Mouse (Mus musculus) Muller cell, postnatal 12 days (primary cell): ENCODE data around the gene Smim1.

ENCODE experiments used
- DNase-seq: peaks from one replicate; pipeline ENCODE4 v3.0.0-alpha.2; 2015; ENCODE audit errors: inconsistent ontology term

Gene Smim1

DNA sequence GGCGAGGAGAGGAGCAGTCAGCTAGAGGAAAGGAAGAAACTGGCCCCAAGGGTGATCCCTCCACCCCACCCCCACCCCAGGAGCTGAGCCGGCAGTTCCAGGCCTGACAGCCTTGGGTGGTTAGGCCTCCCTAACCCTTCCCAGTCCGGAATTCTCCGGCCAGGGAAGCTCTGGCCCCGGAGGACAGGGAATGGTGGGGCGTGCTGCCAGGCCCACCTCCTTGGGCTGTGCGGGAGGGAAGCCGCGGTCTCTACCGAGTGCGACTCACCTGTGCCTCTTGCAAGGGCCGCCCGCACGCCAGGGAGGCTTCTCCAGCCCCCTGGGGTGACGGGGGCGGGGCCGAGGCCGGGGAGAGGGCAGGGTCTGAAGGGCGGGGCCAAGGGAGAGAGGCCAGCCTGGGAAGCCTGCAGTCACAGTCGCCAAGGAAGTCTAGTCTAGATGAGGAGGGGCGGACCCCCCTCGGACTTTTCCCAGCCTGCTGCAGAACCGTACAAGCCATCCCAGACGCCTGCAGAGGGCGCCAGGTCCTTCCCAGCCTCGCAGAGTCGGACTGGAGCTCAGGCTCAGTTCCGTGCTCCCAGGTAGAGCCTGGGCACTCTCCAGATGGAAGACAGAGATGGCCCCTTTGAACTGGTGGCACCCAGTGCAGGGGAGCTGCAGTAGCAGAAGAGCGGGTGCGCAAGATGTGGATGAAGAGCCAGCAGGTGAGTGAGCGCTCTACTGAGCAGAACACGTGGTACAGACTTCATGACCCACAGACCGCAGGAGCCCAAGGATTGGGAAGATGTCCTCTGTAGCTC lies at the start of gene Smim1:
Gene Smim1, minus strand, starts transcription at position 590 of the 800 bp plus-strand sequence.
- DNase-seq, result peak; percentile 53

DNA sequence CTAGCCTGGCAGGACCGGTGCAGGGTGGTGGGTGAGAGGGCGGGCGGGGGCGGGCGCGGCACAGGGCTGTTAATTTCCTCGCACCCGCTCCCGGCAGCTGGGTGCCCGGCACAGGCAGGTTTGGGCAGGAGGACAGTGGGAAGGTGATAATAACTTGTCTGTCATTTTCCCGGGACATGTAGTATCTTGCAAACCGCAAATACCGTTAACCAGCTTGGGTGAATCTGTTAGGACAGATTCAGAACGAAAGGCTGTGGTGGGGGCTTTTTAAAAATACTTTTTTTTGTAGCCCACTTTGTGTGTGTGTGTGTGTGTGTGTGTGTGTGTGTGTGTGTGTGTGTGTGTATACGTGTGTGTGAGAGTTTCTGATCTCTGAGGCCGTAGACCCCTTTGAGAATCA lies 45.9 kb upstream of the Smim1 start:
- DNase-seq, result no peak

DNA sequence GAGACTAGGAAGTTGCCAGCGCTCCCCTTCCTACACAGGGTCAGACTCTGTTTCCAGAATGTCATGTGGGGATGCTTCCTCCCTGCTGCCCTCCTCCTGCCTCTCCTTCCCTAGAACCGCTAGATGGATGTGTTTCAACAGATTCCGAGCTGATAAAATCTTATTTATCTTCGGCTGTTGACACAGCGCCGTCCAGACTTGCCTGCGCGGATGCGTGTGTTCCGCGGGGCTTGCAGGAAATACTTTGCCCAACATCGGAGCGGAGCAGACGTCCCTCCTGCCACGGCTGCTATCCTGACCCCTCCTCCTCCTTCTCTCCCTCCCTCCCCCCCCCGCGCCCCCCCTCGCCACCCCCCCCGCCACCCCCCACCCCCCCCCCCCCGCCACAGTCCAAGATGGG lies 45.5 kb upstream of the Smim1 start:
- no peak for DNase-seq

DNA sequence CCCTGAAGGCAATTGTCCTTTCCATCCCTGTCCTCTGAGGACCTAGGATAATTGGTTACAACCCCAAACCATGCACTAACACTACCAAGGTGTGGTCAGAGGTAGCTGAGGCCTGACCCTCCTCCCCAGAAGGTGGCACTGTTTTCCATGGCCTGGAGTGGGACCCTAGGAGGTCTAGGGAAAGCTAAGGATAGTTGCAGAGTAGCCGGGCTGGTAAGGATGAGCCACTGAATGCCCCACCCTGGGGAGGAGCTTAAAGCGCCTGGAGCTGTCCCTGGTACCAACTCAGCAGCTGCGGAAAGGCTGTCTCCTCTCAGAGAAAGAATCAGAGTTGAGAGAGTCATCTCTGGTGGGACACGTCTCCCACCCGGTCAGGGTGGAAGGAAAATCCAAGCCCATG lies 44.9 kb upstream of the Smim1 start:
- DNase-seq, result peak; percentile 56

DNA sequence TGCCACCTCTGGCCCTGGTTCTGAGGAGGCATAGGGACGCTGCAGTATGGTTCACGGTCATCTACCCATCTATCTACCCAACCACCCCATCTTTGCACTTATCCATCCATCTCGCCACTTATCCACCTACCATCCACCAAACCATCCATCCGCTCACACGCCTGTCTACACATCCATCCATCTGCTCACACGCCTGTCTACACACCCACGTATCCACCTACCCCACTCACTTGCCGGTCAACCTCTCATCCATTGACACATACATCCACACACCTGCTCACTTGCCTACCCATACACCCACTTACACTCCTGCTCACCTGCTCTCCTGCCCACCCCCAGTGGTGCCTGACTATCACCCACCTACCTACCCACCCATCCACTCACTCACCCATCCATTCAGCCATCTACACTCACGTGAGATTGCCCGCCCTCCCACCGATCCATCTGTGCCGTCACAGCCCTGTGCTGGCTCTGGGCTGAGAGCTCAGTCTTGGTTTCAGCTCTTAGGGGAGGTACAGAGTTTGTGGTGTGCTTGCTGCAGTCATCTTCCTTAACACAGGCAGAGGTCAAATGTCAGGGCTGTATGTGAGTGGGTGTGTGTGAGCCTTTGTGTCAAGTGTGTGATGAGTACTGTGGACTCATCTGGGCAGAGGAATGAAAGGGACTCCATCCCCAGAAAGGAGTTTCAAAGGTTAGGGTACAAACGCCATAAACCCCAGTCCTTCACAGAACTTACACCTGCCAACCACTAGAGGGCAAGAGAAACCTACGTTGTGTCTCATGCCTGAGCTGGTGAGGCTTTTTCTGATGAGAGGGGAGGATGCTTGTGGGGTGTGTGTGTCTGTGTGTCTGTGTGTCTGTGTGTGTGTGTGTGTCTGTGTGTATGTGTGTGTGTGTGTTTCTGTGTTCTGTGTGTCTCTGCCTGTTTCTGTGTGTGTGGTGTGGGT lies 39.1 kb upstream of the Smim1 start:
- peak; percentile 41 for DNase-seq

DNA sequence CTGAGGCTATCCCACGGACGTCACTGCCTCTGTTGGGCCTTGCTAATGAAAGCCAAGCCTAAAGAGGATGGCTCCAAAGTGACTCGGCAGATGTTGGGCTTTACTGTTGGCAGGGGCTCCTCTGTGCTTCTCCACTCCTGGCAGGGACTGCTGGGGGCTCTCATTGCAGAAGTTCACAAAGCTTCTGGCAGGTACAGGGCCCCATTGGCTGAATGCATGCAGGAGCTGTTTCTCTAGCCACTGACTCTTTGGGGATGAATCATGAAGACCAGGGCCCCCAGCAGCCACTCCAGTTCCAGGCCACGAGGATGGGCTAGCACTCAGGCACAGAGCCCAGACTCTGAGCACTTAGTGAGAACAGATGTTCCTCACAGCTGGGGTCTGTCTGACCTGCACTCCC lies 31.7 kb upstream of the Smim1 start:
- no peak for DNase-seq

DNA sequence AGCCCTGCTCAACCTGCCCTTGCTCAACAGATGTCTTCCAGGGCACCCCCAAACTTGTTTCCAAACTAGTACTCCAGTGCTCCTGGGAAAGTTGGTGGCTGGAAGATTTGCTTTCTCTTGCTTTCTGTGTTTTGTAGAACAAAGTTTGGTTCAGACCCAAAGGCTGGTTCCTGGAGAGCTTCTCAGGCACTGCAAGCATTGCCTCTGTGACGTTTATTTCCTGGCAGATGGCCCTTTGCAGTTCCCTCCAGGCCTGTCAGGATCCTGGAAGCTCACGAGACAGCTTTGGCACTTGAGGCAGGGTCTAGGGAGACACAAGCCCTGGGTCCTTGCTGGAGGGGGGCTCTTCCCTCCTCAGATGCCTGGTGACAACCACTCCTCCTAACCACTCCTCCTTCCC lies 30.6 kb upstream of the Smim1 start:
- DNase-seq, result no peak

DNA sequence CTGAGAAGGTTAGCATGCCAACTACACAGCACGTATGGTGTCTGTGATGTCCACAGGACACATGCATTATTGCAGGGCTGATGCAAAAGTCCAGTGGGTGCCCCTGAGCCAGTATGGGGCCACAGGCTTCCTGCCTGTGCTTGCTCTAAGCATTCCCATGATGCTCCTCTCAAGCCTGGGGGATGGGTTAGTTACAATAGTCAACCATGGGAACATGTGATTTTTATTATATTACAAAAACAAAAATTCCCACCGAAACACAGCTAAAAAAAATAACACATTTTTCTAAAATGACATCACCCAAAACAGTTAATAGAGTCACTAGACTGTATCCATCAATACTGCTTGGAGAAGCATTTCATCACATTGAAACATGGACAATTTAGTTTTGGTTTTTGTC lies 30.0 kb upstream of the Smim1 start:
- no peak for DNase-seq

DNA sequence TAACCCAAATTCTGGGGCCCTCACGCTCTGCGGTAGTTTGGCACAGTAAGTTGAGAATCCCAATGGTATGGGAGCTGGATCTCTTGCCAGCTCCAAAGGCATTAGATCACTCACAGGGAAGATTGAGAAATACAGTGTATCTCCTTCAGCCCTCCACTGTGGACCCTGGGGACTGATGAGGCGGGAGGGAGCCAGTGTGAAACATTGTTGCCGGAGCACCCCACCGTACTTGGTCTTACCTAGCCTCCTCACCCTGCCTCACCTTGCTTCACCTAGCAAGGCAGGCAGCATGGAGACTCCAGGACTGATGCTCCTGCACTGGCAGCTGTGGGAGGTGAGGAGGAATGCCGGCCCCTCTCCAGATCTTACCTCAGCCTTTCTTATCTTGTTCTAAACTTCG lies 29.5 kb upstream of the Smim1 start:
- no peak for DNase-seq

DNA sequence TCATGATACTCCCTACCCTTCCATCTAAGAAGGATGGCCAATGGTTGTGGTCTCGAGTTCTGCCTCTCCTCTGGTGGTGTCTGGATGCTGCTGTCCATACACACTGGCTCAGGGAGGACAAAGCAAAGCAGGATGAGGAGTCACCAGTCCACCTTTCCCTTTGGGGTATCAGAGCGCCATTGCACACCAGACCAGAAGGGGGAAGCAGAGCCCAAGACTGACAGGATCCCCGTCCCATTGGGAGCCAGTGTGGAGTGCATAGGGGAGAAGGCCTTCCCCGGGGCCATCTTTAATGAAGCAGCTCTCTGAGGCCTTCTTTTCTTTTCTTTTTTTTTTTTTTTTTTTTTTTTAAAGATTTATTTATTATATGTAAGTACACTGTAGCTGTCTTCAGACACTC lies 27.0 kb upstream of the Smim1 start:
- no peak for DNase-seq

DNA sequence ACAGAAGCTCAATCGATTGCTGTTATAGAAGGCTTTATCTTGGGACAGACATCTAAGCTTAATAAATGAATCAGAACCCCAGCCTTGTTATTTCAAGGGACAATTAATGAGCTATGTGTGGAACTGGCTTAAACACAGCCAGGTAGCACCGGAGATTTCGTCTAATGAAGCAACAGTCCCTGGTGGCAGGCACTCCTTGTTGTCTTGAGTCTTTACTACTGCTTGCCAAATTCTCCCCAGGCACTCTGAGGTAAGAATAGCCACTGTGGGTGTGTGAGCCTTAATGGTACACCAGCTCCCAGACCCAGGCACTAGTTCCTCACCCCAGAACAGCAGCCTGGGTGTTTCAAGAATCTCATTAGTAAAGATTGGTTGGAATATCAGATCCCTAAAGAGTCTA lies 25.4 kb upstream of the Smim1 start:
- no peak for DNase-seq

DNA sequence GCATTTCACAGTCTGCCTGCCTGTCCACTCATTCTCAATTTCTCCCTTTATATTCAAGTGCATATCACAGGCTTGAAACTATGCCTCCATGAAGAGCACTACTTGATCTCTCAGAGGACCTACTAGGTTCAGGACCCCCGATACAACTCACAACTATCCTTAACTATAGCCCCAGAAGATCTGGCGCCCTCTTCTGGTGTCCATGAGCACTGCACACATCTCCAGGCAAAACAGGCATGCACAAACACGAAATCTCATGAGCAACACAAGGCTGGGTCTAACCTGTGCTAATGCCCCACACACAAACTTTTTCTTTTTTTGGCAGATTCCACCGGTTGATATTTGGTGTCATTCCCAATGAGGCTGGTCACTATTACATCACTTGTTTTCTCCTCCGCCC lies 19.8 kb upstream of the Smim1 start:
- no peak for DNase-seq

DNA sequence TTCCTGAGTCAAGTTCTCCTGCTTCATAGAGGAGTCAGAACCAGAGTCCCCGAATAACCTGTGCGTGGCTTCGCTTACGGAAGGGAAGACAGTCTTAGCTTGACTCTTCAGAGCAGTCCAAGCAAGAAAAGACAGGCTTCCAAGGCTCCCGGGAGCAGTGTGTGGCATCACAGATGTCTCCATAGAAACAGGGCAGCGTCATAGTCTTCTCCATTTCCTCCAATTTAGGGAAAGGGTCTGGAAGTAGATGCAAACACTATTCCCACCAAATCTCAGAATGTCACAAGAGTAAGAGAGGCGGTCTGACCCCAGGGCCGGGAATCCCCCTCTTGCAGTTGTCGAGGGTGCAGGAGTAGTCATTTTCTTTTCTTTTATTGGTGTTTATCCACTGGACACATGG lies 16.5 kb upstream of the Smim1 start, which contains the start of gene Ccdc27:
Gene Ccdc27, minus strand, starts transcription at position 101 of the 400 bp plus-strand sequence.
- no peak for DNase-seq

DNA sequence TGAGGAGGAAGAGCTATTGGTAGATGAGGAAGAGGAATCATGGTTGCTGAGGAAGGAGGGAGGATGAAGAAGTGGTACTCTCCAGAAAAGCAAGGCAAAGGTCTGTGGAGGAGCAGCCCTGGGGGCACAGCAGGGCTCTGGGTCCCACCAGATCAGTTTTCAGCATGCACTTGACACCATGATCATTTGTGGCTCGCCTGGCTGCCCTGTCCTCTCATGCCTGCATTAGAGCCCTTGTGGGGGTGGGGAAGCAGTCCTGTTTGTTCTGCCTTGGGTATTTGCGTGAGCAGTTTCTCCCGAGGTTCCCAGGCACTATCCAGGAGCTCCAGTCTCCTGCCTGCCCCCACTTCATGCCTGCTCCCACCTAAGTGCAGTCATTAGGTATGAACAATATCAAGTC lies 11.1 kb upstream of the Smim1 start:
- DNase-seq, result no peak

DNA sequence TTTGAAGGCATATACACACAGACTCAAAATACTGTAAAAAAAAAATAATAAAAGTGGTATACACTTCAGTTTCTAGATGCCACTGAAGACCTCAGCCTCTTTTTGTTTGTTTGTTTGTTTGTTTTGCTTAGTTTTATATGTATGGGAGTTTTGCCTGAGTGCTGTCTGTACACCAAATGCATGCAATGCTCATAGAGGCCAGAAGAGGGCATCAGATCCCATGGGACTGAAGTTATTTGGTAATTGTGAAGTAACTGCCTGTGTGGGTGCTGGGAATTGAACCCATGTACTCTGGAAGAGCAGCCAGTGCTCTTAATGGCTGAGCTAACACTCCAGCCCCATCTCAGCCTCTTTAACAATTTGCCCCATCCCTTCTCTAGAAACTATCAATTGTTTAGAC lies 2.6 kb upstream of the Smim1 start:
- no peak for DNase-seq

DNA sequence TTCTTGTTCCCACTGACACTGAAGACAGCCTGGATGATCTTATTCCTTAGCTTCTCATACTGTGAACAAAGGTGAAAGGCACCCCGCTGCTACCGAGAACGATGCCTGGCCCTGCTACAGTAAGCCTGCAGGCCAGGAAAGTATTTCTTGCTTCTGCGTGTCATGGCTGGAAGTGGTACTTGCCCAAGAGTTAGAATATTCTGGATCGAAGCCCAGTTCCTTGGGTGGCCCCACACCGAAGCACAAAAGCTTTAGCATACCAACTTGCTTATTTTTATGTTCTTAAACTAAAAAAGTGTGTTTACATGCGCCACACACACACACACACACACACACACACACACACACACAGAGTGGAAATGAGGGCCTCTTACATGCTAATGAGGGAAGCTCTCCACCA lies 2.0 kb upstream of the Smim1 start:
- no peak for DNase-seq

DNA sequence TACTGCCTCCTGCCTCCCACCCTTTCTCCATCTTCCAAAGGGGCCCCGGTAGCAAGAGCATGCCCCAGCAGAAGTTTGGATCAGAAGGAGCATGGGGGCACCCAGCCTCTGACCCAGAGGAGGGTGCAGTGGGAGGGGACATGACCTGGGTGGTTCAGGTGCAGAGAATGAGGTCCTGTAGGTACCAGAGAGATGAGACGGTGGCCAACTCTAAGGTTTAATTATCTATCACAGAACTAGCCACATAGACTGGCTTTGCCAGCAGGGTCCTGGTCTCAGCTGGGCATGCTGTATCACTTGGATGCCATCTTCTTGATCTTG lies 371 bp upstream of the Smim1 start:
- no peak for DNase-seq

DNA sequence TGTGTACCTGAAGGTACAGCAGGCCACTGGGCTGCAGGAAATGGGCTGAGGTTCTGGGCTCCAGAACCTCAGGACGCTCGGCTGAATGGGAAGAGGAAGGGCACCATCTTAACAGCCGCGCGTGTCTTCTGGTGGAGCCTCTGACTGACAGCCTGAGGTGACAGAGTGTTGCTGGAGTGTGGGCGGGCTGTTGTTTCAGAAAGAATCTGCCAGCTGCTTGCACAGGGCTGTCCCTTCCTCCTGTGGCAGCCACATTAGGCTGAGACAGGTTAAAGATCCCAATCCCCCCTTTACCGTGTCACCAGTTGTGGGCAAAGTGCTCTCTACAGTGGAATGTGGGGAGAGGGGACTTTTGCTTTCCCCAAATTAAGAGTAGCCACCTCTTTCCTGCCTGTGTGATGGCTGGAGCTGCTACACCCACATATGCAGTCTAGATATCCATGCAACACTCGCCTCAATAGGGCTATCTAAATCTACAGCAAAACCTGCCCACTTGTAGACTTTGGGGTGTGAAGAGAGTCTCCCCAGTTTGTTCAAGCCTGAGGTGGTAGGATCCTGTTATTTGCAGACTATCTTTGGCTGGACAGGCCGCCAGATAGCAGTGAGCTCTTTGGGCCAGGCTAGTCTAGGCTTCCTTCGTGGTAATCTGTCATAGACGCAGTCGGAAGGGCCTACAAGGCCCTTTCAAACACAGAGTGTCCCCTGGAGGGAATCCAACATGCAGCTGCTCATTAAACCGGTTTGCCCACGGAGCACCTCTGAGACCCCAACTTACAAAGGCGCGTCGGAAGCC lies 1.1 kb downstream of the Smim1 start:
- DNase-seq, result no peak

DNA sequence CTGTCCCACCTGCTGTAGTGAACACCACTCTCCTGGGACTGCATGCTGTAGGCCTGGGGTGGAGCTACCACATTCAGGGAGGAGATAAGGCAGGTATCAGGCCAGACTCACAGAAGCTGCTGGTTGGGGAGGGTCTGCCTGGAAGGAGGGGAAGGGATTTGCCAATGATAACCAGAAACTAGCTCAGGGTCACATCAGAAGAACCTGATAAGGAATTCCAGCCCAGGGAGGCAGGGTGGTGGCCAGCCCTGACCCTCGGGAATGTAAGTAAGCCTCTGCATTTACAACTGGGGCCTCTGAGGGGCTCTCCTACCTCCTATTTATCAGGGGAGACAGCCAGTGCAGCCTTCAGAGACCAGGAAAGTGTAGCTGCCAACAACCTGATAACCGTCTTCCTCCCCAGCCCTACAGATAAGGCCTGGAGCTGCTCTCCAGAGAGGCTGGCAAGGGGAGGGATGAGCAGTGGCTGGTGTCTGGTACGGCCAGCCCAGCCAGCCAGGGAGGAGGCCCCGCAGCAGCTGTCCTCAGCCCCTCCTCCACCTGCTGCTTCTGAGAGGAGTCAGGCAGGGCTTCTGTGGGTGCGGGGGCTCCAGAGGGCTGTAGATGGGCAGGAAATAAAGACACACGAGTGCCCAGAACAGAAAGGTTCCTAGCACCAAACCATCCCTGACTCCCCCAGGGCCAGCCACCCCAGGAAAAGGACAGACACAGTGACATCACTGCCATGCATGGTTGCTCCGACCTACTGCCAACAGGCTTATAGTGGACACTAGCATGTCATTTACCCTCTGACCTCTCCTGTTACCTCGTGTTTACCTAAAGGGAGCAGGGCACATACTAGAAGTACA lies 2.1 kb downstream of the Smim1 start:
- DNase-seq, result no peak

DNA sequence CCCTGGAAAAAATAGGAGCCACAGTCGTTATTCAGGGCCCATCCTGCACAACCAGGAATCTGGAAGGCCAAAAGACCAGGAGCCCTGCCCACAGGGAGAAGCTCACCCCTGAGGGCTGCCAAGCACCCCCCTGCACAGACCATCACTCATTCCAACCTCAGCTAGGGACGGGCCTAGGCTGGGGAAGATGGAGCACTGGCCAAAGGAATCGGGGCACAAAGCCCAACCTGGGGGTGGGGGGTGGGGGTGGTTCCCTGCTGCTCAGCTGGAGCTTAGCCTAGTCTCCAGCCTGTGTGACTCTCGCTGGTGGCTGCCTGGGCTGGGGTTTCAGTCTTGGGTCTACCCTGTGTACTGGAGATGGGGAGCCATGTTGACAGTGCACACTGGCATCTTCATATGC lies 3.2 kb downstream of the Smim1 start:
- peak; percentile 59 for DNase-seq

DNA sequence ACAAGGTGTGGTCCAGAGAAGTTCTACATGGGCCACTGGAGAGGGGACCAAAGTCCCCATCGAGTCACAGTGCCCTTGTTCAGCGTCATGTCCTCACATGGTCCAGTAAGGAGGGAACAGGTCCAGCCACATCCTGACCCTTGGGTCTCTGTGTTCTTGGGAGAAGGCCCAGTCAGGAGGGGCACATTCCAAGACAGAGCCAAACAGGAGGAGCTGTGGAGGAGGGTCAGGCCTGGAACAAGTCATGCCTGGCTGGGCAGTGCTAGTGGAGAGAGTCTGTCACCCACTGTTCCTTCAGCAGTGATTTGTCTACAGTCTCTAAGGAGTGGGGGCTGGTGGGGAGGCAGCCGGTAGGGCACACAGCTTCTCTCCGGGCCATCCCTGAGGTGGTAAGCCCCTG lies 3.6 kb downstream of the Smim1 start:
- peak; percentile 31 for DNase-seq
